In genomic region chr2:131949767-131950597, GRCm38 (mm10) we compare ENCODE assay signal across 8 mouse cellular contexts. TPM values are rescaled to one million over a fixed set of nuclear protein-coding genes. Genes with fewer than 3 reads are reported as not detected.
DNase-seq lines count a peak whose midpoint lies in the region; ATAC-seq and TF ChIP-seq lines count a peak whose summit lies in the region.

No protein-coding gene starts in this region.

- TF ChIP-seq POLR2A in brain, embryonic 14.5 days (IDR thresholded peaks at IDR 0.05; ENCODE audit: borderline replicate concordance, extremely low read depth, insufficient read depth, insufficient read length, poor library complexity, severe bottlenecking) = no peak
- no peak for TF ChIP-seq POLR2A in kidney, adult 2 months (IDR thresholded peaks at IDR 0.05; ENCODE audit: low read depth, low read length)

- H3K9ac ChIP-seq in forebrain, postnatal 0 days = no peak overlapping the region

- H3K4me1 ChIP-seq in forebrain, postnatal 0 days (ENCODE audit: insufficient read depth) = no peaks in the 10 kb centered on the region
- no peaks in the 10 kb centered on the region for H3K4me1 ChIP-seq in kidney, adult 2 months (ENCODE audit: control insufficient read depth, insufficient read depth, low read length)

- no peaks in the 10 kb centered on the region for H3K27me3 ChIP-seq in forebrain, postnatal 0 days (ENCODE audit: insufficient read depth, low read length)
- no peaks in the 10 kb centered on the region for H3K27me3 ChIP-seq in kidney, adult 2 months (replicated peaks; ENCODE audit: control insufficient read depth, insufficient read depth, low read length)

- H3K9me3 ChIP-seq in forebrain, postnatal 0 days (ENCODE audit: low read length) = no peaks in the 10 kb centered on the region

- peak; percentile 38 for DNase-seq in urinary bladder, postnatal 25 days (ENCODE audit: low spot score)
- DNase-seq in urinary bladder, postnatal 10 days (ENCODE audit: low spot score) = no peak
- DNase-seq in brain, embryonic 14.5 days (ENCODE audit: low read depth) = peak; percentile 83
- DNase-seq in forebrain, postnatal 0 days = peak; percentile 86
- peak; percentile 57 for DNase-seq in kidney, adult 2 months
- DNase-seq in lung, postnatal 10 days = peak; percentile 75
- DNase-seq in retina, postnatal 1 day = peak; percentile 72
- DNase-seq in ovary, adult 18-20 months (ENCODE audit: low spot score) = no peak

- H3K4me2 ChIP-seq in forebrain, postnatal 0 days (ENCODE audit: low read depth) = no peak overlapping the region

- no peak overlapping the region for H3K27ac ChIP-seq in forebrain, postnatal 0 days (ENCODE audit: low read depth, low read length)
- H3K27ac ChIP-seq in kidney, adult 2 months (ENCODE audit: insufficient read depth, low read depth, low read length) = no peak overlapping the region

- peak; percentile 67; the same call in 1 of the 2 replicates for ATAC-seq in forebrain, postnatal 0 days

- H3K36me3 ChIP-seq in forebrain, postnatal 0 days (ENCODE audit: insufficient read depth) = no peaks in the 10 kb centered on the region
- no peaks in the 10 kb centered on the region for H3K36me3 ChIP-seq in kidney, adult 2 months (ENCODE audit: control insufficient read depth, insufficient read depth, low read length)

- WGBS in forebrain, postnatal 0 days = 50% methylated on average over 9 of the region's 9 CpGs
- 47% methylated on average over 9 of the region's 9 CpGs for WGBS in kidney, adult 2 months

- no peak overlapping the region for H3K4me3 ChIP-seq in forebrain, postnatal 0 days (ENCODE audit: low read depth, low read length)
- no peak overlapping the region for H3K4me3 ChIP-seq in kidney, adult 2 months (ENCODE audit: insufficient read depth, low read depth, low read length)

- peak; percentile 72; the same call in 1 of the 2 replicates for TF ChIP-seq CTCF in brain, embryonic 14.5 days (IDR thresholded peaks at IDR 0.05; ENCODE audit: borderline replicate concordance, extremely low read depth, insufficient read depth, insufficient read length)
- TF ChIP-seq CTCF in forebrain, postnatal 0 days (IDR thresholded peaks at IDR 0.05; ENCODE audit: low read depth) = peak; percentile 89
- TF ChIP-seq CTCF in kidney, adult 2 months (conservative IDR thresholded peaks at IDR 0.05; ENCODE audit: insufficient read depth, insufficient read length, low read depth, low read length) = peak; percentile 58

RNA-seq across cellular contexts. Expression of gene Prnd, which starts 0.7 kb away (rescaled TPM):
- polyA plus RNA-seq in brain, embryonic 14.5 days (2012; rRNA removed) = 12.5 and 13.5 TPM in 2 replicates
- total RNA-seq in forebrain, postnatal 0 days (2014; rRNA removed) = 3.5 and 4.4 TPM in 2 replicates
- polyA plus RNA-seq in forebrain, postnatal 0 days (2015; fragmentation: Nextera tagmentation; extraction: Ambion mirVana) = 6.0 and 6.2 TPM in 2 replicates
- 0.92 and 1.0 TPM in 2 replicates for polyA plus RNA-seq in kidney, adult 2 months (2012; rRNA removed)

RNA-seq across cellular contexts. Expression of gene Prn, which starts 40.2 kb away (rescaled TPM):
- polyA plus RNA-seq in brain, embryonic 14.5 days (2012; rRNA removed) = not detected in 2 replicates
- total RNA-seq in forebrain, postnatal 0 days (2014; rRNA removed) = 0.76 TPM in 1 of 2 replicates, not detected in the other
- 0.33 TPM in 1 of 2 replicates, not detected in the other for polyA plus RNA-seq in forebrain, postnatal 0 days (2015; fragmentation: Nextera tagmentation; extraction: Ambion mirVana)
- not detected in 2 replicates for polyA plus RNA-seq in kidney, adult 2 months (2012; rRNA removed)

RNA-seq across cellular contexts. Expression of gene Prnp, which starts 40.3 kb away (rescaled TPM):
- polyA plus RNA-seq in brain, embryonic 14.5 days (2012; rRNA removed) = 99.5 and 108 TPM in 2 replicates
- total RNA-seq in forebrain, postnatal 0 days (2014; rRNA removed) = 352 and 356 TPM in 2 replicates
- polyA plus RNA-seq in forebrain, postnatal 0 days (2015; fragmentation: Nextera tagmentation; extraction: Ambion mirVana) = 353 and 423 TPM in 2 replicates
- 144 and 146 TPM in 2 replicates for polyA plus RNA-seq in kidney, adult 2 months (2012; rRNA removed)

Comparison
In these comparisons a context has a peak if more than half of its experiments do, and no peak if none do; other contexts are left out.
1. DNase-seq: peak in urinary bladder, postnatal 25 days (single experiment), brain, embryonic 14.5 days (single experiment), forebrain, postnatal 0 days (single experiment), kidney, adult 2 months (single experiment), lung, postnatal 10 days (single experiment) and retina, postnatal 1 day (single experiment); none in urinary bladder, postnatal 10 days (single experiment) and ovary, adult 18-20 months (single experiment).
2. Peak in every context shown above with its lines, with median percentiles within 50 percentile points of each other: CTCF ChIP-seq.